Mouse (Mus musculus) large intestine, adult 2 months (tissue): ENCODE measurements at regions not wholly inside any gene's neighbourhood (a gene's known extent, or its start where the extent isn't known, plus 50 kb on each side); places are given as distances from the start of the nearest gene placed in this dataset.
"Not testable (repeated sequence)": the region's sequence is repeated elsewhere in the genome, so short reads cannot be mapped to it uniquely, and the experiment has no call there.

Experiments
- DNase-seq: peaks from one replicate; pipeline ENCODE4 v3.0.0-alpha.2; 2012; ENCODE audit warnings: low read depth, low spot score
- WGBS: fragments of 180-500 bp; shearing (Covaris S2); methylation state at CpG from one replicate; pipeline ENCODE4 v1.1.7; 2018; 5-methylcytosine and 5-hydroxymethylcytosine counted together

GRCm38 (mm10) chr3:8244526-8245194 lies 1365.2 kb downstream of the Zfp704 start:
- 93% methylated on average over 4 of the region's 4 CpGs for WGBS
- DNase-seq = peak; percentile 47

GRCm38 (mm10) chr3:8206623-8207404 lies 1403.1 kb downstream of the Zfp704 start:
- WGBS = 70% methylated on average over 6 of the region's 6 CpGs
- no peak for DNase-seq

DNA sequence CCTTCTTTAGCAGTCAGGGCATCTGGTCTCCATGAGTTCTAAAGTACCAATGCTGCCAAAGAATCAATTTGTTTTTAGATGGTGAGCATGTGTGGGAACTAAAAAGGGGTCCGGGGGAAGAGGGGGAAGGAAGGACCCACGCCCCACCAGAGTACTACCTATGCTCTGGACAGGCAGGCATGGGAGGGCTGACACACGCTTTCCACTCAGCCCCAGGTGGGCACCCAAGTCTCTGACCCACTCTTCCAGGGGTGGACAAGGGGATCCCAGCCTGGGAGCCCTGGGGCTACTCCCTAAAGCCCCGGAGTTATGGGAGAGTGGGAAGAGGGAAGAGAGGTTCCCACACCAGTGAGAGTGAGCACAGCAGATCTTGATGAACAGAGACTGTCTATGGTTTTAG lies 1446.9 kb downstream of the Zfp704 start:
- DNase-seq = no peak

GRCm38 (mm10) chr3:8161997-8162756 lies 1447.7 kb downstream of the Zfp704 start:
- WGBS = 69% methylated on average over 4 of the region's 4 CpGs
- DNase-seq = no peak

More for the DNA sequence above, 1446.9 kb downstream of the Zfp704 start:
- 69% methylated on average over 4 of the region's 4 CpGs for WGBS

DNA sequence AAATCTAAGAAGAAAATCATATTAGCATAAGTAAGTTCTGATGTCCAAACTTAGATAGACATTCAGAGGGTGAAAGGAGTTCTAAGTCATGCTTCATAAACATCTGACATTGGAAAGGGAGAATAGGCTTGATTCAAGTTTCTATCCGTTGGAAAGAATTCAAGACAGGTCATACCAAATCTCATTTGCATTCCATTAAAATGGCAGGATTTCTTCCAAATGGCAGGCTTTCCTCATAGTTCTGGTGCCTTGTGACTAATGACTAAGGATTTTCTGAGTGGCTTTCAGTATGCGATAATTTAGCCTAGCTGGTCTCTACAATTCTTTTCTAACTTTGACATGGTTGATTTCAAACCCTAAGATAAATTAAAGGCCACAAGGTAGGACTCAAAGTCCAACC lies 1466.9 kb downstream of the Zfp704 start:
- DNase-seq = no peak
- 73% methylated on average over 2 of the region's 2 CpGs for WGBS

DNA sequence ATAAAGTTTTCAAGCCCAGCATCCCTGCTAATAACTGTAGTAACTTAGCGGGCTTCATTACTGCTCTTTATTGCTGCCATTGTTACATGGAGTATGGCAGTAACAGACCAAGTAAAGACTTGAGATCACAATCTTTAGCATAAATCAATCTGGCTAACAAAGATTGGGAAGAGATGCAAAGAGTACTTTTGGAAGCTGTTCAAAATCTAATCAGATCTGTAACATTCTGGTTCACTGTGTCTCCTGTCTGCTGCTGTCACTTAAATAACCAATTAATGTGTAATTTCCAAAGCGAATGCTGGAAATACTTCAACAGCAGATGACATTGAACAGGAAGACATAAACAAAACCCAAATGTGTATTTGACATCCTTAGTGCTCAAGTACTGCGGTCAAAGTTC lies 1467.7 kb downstream of the Zfp704 start:
- WGBS = 75% methylated on average over 3 of the region's 3 CpGs
- DNase-seq = no peak

- no peak for DNase-seq
- WGBS = 62% methylated on average over 2 of the region's 2 CpGs
Observed at GRCm38 (mm10) chr3:8141664-8142084, 1468.2 kb downstream of the Zfp704 start.

- 33% methylated on average over 1 of the region's 1 CpGs for WGBS
Observed at GRCm38 (mm10) chr3:8123641-8124040, 1486.2 kb downstream of the Zfp704 start.

GRCm38 (mm10) chr3:8123141-8123540 lies 1486.7 kb downstream of the Zfp704 start:
- 65% methylated on average over 3 of the region's 3 CpGs for WGBS
- no peak for DNase-seq

More at GRCm38 (mm10) chr3:8123641-8124040, 1486.2 kb downstream of the Zfp704 start:
- not testable (repeated sequence) for DNase-seq

GRCm38 (mm10) chr3:8098291-8098690 lies 1478.0 kb upstream of the 1700008P02Rik start:
- no peak for DNase-seq
- 65% methylated on average over 1 of the region's 1 CpGs for WGBS

- DNase-seq = no peak
- 48% methylated on average over 2 of the region's 2 CpGs for WGBS
Observed at GRCm38 (mm10) chr3:8084749-8085148, 1464.5 kb upstream of the 1700008P02Rik start.

DNA sequence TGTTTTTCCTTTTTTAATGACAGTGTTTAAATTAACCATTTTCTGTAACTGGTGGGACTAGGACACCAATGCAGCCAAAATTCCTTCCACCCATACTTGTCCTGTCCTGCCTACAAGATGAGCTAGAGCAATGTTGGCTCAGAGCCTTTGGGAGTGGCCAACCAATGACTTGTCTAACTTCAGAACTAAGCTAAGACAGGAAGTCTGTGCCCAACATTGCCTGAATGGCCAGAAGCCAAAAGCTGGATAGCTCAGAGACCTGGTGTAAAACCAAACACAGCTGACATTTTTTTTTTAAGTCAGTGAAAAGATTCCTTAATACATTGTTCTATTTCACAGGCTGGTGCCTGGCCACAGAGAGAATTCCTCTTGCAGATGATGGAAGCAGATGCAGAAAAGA lies 1433.5 kb upstream of the 1700008P02Rik start:
- no peak for DNase-seq

DNA sequence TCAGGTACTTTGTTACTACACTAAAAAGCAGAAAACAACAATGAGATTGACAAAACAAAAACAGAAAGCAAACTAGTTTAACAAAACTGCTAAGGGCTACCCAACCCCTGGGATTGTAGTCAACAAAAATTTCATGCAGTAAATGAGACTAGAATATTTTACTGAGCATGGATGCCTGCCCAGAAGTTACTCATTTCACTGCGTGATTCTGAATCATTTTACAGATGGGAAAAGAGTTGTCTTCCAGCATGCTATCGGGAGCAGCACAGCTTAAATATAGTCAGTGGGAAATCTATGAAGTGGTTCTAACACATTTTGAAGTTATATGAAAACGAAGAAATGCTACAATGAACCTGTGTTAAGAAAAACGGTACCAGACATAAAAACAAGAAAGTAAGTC lies 1430.9 kb upstream of the 1700008P02Rik start:
- WGBS = 73% methylated on average over 4 of the region's 4 CpGs
- no peak for DNase-seq

GRCm38 (mm10) chr3:8049706-8050105 lies 1429.5 kb upstream of the 1700008P02Rik start:
- WGBS = 56% methylated on average over 1 of the region's 1 CpGs
- no peak for DNase-seq

- no peak for DNase-seq
- 45% methylated on average over 3 of the region's 3 CpGs for WGBS
Observed at GRCm38 (mm10) chr3:8046348-8046747, 1426.1 kb upstream of the 1700008P02Rik start.

GRCm38 (mm10) chr3:8036697-8037096 lies 1416.5 kb upstream of the 1700008P02Rik start:
- DNase-seq = no peak
- 55% methylated on average over 1 of the region's 1 CpGs for WGBS

- DNase-seq = peak; percentile 47
- 42% methylated on average over 14 of the region's 14 CpGs for WGBS
Observed at GRCm38 (mm10) chr3:8035091-8035729, 1415.0 kb upstream of the 1700008P02Rik start.

DNA sequence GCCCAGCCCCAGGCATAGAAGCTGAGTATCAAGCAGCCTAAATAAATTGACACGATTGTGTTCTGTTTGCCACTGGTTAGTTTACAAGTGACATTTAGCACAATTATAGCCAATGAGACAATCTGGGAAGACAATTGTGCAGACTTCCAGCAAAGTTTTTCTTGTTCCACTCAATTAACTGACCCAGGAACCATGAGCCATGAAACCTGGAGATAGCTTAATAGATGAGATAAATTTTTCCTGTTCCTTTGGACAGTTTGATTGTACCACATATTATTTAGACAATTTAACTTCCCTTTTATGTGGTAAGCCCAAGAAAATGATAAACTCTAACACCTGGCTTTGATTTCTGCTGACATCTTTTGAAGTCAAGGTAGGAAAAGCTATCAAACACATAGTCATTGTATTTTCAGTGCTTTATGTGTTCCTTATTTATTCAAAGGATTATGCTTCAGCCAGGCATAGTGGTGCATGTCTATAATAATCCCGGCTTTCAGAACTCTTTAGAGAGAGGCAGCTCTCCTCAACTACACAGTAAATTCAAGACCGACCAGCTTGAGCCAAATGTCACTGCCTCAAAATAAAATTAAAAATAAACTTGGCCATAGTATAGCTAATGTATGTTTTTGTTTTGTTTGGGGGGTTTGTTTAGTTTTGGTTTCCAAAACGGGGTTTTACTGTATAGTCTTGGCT lies 1406.2 kb upstream of the 1700008P02Rik start:
- no peak for DNase-seq
- 52% methylated on average over 4 of the region's 4 CpGs for WGBS

GRCm38 (mm10) chr3:8022654-8023053 lies 1402.4 kb upstream of the 1700008P02Rik start:
- DNase-seq = no peak
- 62% methylated on average over 10 of the region's 10 CpGs for WGBS
